Mouse (Mus musculus): Measurements from ENCODE around the gene Pdk1. TPM values are rescaled to one million over a fixed set of nuclear protein-coding genes. Genes with fewer than 3 reads are reported as not detected.
A peak's percentile ranks its signal among the peaks of the same experiment; 100 is the strongest.

Gene Pdk1
- total RNA-seq, 2 experiments from 2014 or later: 42.4 to 51.1 TPM

DNA sequence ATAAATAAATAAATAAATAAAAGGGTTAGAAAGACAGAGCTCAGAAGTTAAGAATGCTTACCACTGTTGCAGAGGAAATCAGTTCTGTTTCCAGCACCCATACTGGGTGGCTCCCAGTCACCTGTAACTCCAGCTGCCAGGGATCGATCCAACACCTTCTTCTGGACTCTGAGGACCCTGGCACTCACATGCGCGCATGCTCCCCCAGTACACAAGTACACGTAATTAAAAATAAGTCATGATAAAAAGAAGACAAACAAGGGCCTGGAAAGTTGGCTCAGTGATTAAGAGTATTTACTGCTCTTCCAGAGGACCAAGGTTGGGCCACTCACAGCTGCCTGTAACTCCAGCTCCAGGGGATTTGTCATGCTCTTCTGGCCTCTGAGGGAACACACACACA, 4.8 kb downstream of the Pdk1 start:
- intact Hi-C loops (cut with DNase I): no loop called here
- no peak for TF ChIP-seq CTCF (IDR thresholded peaks at IDR 0.05)
- H3K27ac ChIP-seq: no peak overlapping the region
- DNase-seq (ENCODE audit: extremely low spot score in 1 of 2, low spot score in 2 of 2): no peak
- H3K4me3 ChIP-seq: no peak overlapping the region

DNA sequence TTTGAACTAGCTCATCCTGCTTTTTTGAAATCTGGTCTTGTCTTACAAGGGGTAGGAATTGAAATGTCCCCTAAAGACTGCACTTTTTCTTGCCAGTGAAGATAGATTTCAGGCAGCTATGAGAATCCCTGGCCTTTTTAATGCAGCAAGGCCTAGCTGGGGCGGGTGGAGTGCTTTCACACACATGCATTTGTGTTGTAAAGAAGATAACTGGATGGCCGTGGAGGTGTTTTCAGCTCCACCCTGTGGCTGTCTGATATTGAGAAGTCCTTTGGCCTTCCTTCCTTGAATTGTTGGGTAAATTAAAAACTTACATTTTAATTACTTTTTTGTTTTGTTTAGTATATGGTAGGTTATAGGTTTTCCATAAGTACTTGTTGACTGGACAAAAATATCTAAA, 5.4 kb downstream of the Pdk1 start:
- no peak for TF ChIP-seq CTCF (IDR thresholded peaks at IDR 0.05)
- intact Hi-C loops (cut with DNase I): no loop called here
- DNase-seq (ENCODE audit: extremely low spot score in 1 of 2, low spot score in 2 of 2): no peak
- no peak overlapping the region for H3K27ac ChIP-seq
- H3K4me3 ChIP-seq: no peak overlapping the region

DNA sequence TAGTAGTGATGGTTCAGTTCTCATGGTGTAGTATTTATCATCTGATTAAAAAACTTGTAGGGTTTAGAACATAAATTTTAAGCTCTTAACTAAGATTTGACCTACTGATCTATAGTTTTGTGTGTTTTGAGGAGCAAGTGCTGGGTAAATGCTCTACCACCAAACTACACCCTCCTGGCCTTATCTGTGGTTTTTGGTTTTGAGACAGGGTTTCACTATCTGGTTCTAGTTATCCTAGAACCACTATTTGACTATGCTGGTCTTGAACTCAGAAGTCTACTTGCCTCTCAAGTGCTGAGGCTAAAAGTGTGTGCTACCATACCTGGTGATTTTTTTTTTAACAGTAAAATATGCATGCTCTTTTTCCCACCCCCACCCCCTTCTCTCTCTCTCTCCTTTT, 5.9 kb downstream of the Pdk1 start:
- intact Hi-C loops (cut with DNase I): no loop called here
- H3K4me3 ChIP-seq: no peak overlapping the region
- no peak for TF ChIP-seq CTCF (IDR thresholded peaks at IDR 0.05)
- no peak overlapping the region for H3K27ac ChIP-seq
- DNase-seq (ENCODE audit: extremely low spot score in 1 of 2, low spot score in 2 of 2): no peak

DNA sequence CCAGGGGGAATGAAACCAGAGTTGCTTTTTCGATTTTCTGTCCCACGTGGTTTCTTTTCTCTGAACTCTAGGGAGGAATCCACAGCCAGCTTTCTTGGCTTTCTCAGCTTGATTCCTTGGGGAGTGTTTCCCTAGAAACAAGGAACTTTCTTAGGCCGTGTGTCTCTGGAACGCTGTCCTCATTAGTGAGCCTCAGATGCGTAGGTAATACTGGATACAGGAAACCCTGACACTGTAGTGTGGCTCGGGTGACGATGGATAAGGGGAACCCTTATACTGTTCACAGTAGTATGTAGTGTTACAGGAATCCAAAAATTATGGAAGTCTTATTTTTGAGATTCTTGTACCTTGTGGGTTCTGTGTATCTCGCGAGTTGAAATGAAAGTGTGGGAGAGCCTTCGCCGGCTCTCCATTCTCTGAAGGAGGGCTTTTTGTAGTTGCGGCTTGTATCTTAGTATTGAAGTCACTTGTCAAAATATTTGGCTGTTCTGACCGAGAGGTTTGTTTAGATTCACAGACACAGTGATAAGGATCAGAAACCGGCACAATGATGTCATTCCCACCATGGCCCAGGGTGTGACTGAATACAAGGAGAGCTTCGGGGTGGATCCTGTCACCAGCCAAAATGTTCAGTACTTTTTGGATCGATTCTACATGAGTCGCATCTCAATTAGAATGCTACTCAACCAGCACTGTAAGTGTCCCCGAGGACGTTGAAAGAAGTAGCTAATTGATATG, 10.1 kb downstream of the Pdk1 start:
- peak overlapping the region; percentile 11; the same call in 1 of the 2 replicates for H3K4me3 ChIP-seq
- no peak for DNase-seq (ENCODE audit: extremely low spot score in 1 of 2, low spot score in 2 of 2)
- TF ChIP-seq CTCF (IDR thresholded peaks at IDR 0.05): no peak
- H3K27ac ChIP-seq: peak overlapping the region; percentile 38; the same call in 1 of the 2 replicates
- intact Hi-C loops (cut with DNase I): no loop called here

DNA sequence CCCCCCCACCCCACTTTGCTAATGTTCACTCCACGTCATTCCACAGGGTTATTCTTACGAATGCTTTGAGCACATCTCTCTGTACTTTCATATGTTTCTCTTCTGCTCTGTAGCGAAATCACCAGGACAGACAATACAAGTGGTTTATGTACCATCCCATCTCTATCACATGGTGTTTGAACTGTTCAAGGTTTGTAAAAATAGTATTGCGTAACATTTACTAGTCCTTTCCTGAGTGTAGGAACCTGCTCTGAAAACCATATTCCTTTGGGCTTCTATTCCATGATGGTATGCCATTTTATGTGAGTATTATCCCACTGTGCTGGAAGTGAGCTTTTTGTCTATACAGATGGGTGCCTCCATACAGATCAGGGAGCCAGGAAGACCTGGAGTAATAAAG, 14.2 kb downstream of the Pdk1 start:
- DNase-seq (ENCODE audit: extremely low spot score in 1 of 2, low spot score in 2 of 2): no peak
- H3K4me3 ChIP-seq: no peak overlapping the region
- H3K27ac ChIP-seq: no peak overlapping the region
- no peak for TF ChIP-seq CTCF (IDR thresholded peaks at IDR 0.05)
- intact Hi-C loops (cut with DNase I): no loop called here

DNA sequence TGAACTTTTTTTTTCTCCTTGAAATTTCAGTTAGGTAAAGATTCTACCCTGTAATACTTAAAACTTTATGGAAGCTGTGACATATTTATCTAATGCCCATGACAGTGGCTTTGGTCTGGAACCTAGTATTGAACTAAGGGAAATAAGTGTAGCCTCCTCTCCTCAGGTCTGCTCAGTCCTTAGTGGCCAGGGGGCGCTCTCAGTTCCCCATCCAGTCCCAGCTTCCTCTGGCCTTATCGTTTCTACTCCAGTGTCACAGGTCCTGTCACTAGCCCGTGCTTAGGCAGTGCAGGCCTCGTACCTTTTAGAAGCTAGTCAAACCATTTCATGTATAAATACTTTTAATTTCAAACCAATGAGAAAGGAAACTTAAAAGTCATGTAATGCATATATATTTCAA, 15.4 kb downstream of the Pdk1 start:
- DNase-seq (ENCODE audit: extremely low spot score in 1 of 2, low spot score in 2 of 2): no peak
- no peak for TF ChIP-seq CTCF (IDR thresholded peaks at IDR 0.05)
- Histone ChIP-seq H3K4me3 (no peak overlapping the region), H3K27ac (no peak overlapping the region)
- intact Hi-C loops (cut with DNase I): no loop called here

DNA sequence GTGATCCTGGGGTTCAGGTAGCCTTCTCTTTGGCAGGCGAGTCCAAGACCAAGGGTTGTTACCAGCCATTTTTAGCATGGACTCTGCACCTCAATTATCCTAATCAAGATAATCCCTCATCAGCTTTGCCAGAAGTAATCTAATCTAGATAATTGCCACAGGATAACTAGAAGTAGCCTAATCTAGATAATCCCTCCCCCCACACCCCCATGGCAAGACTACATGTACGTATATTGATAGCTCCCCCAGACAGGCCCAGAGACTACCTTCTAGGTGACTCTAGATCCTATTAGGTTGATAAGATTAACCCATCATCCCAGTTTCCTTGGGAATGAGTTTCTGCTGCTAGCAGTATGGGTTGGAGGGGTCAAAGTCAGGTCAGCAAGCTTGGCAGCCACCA, 18.5 kb downstream of the Pdk1 start:
- H3K27ac ChIP-seq: no peak overlapping the region
- no peak overlapping the region for H3K4me3 ChIP-seq
- no peak for TF ChIP-seq CTCF (IDR thresholded peaks at IDR 0.05)
- DNase-seq (ENCODE audit: extremely low spot score in 1 of 2, low spot score in 2 of 2): no peak
- intact Hi-C loops (cut with DNase I): no loop called here

DNA sequence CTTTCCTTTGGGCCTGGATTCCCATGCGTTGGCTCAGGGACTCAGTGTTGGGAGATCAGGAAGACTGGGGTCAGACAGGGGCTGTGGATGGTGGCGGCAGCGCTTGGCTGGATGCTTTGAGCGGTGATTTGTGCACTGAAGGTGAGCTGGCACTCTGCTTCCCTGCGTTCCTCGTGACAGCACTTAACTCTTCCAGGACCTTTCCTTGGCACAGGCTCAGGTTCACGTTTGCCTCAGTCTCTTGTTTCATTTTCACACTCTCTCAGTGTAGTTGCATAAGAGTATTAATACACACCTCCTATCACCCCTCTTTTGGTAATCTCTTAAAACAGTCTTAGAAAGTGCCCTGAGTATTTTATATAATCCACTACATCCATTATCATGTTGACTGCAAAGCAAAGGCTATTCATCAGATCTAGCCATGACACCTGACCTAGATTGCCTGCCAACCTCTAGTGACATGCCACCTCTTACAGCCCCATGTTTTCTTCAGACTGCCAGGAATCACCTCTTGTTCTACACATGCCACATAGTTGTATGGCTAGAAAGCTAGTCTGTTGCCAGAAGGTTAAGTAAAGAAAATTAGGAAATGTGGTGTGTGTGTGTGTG, 19.8 kb downstream of the Pdk1 start:
- Histone ChIP-seq H3K4me3 (no peak overlapping the region), H3K27ac (no peak overlapping the region)
- DNase-seq (ENCODE audit: extremely low spot score in 1 of 2, low spot score in 2 of 2): no peak
- TF ChIP-seq CTCF (IDR thresholded peaks at IDR 0.05): no peak
- intact Hi-C loops (cut with DNase I): no loop called here

DNA sequence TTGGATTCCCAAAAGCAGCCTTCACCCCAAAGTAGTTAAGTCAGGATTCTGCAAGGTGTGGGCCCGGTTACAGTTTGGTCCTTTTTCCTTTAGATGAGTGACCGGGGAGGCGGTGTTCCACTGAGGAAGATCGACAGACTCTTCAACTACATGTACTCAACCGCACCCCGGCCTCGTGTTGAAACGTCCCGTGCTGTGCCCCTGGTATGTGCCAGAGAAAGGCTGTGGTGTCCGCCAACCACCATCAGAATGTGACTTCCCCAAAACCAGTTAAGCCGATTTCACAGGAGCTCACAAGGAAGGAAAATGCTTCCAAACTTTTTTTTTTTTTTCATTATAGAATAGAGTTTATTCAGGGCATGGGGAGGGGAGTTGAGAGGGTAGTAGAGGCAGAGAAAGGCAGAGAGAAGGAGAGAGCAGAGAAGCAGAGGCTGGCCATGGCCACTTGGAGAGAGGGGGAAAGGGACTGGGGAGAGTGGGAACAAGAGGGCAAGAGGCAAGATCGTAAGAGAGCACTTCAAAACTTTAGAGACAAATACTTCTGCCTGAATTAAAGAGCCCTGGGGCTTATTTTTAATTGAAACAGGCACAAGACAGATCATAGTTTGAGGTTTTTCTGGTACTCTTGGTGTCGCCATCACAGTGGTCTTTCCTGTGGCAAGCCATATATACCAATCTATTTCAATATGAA, 22.7 kb downstream of the Pdk1 start:
- TF ChIP-seq CTCF (IDR thresholded peaks at IDR 0.05): no peak
- Histone ChIP-seq H3K4me3 (no peak overlapping the region), H3K27ac (no peak overlapping the region)
- DNase-seq (ENCODE audit: extremely low spot score in 1 of 2, low spot score in 2 of 2): no peak
- intact Hi-C loops (cut with DNase I): loop anchor here (5.0 kb wide), 1 partner anchor 142 kb away; no protein-coding TSS in a partner anchor

DNA sequence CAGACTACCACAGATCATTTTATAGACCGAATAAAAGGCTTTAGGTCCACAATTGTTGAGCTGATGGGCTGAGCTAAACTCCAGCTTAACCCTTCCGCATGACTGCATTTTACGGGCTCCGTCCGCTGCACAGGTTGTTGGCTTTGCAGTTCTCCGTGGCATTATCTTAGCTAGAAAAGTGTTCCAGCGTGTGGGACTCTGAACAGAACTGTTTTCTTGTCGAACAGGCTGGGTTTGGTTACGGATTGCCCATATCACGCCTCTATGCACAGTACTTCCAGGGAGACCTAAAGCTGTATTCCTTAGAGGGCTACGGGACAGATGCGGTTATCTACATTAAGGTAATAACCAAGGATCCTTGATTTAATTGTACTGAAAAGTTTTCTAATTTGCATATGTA, 24.4 kb downstream of the Pdk1 start:
- H3K4me3 ChIP-seq: no peak overlapping the region
- TF ChIP-seq CTCF (IDR thresholded peaks at IDR 0.05): no peak
- no peak overlapping the region for H3K27ac ChIP-seq
- intact Hi-C loops (cut with DNase I): loop anchor here (5.0 kb wide), 1 partner anchor 140 kb away; no protein-coding TSS in a partner anchor
- DNase-seq (ENCODE audit: extremely low spot score in 1 of 2, low spot score in 2 of 2): no peak

DNA sequence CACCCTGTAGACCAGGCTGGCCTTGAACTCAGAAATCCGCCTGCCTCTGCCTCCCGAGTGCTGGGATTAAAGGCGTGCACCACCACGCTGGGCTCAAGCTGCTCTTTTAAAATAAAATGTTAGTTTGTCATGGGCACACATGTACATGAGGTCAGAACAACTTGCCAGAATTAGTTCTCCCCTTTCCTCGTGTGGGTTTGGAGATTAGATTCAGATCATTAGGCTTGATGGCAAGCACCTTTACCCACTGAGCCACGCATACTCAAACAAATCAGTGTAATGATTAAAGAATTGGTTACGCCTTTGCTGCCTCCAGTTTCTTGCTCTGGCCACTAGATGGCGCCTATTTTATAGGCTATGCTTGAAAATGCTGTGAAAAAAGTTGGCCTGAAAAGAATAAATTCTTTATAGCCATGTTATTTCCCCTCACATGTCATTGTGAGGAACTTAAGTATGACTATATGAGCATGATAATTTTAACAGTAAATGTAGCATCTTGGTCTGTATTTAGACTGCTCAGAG, 25.4 kb downstream of the Pdk1 start:
- H3K4me3 ChIP-seq: no peak overlapping the region
- DNase-seq (ENCODE audit: extremely low spot score in 1 of 2, low spot score in 2 of 2): peak; percentile 33 to 43
- TF ChIP-seq CTCF (IDR thresholded peaks at IDR 0.05): peak; percentile 93
- no peak overlapping the region for H3K27ac ChIP-seq
- intact Hi-C loops (cut with DNase I): loop anchor here (1.0 to 5.0 kb wide), 2 partner anchors 57 to 139 kb away; no protein-coding TSS in a partner anchor

DNA sequence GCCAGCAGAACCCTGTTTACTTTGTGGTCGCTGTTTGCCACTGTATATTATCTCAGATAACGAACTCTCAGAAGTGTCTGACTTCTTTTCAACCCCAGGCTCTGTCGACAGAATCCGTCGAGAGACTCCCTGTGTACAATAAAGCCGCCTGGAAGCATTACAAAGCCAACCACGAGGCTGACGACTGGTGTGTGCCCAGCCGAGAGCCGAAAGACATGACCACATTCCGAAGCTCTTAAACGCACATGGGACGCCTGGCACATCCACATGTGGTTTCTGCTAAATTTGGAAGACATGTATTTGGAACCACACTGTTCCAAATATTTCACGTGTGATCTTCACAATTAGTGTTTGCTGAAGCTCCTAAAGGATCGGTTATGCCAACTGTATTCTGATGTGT, 26.9 kb downstream of the Pdk1 start:
- TF ChIP-seq CTCF (IDR thresholded peaks at IDR 0.05): no peak
- Histone ChIP-seq H3K4me3 (no peak overlapping the region), H3K27ac (no peak overlapping the region)
- intact Hi-C loops (cut with DNase I): loop anchor here (5.0 kb wide), 1 partner anchor 137 kb away; no protein-coding TSS in a partner anchor
- no peak for DNase-seq (ENCODE audit: extremely low spot score in 1 of 2, low spot score in 2 of 2)

Measured in left cerebral cortex, adult 2 months (tissue).